Mouse (Mus musculus) olfactory bulb, adult 2 months (tissue): Measurements from ENCODE around the gene Mrtfa. TPM values are rescaled to one million over a fixed set of nuclear protein-coding genes. Genes with fewer than 3 reads are reported as not detected.

Experiments used
- H3K27ac ChIP-seq: fragments of 200-500 bp; 2 replicates; pipeline ENCODE4 v1.5.1; 2012; ENCODE audit warnings: low read depth, low read length; ENCODE audit not compliant: insufficient read depth
- H3K4me1 ChIP-seq: fragments of 200-500 bp; 2 replicates; pipeline ENCODE4 v1.6.1; 2012; ENCODE audit warnings: low read length; ENCODE audit not compliant: control insufficient read depth, insufficient read depth
- H3K4me3 ChIP-seq: fragments of 200-500 bp; 2 replicates; pipeline ENCODE4 v1.5.1; 2012; ENCODE audit warnings: mild to moderate bottlenecking, low read depth, low read length, moderate library complexity; ENCODE audit not compliant: insufficient read depth
- CTCF ChIP-seq: fragments of 200-500 bp; IDR thresholded peaks from 2 replicates; pipeline ENCODE4 v1.5.1; 2012; ENCODE audit warnings: low read depth, mild to moderate bottlenecking, low read length, moderate library complexity; ENCODE audit not compliant: insufficient read depth
- POLR2A ChIP-seq: fragments of 200-500 bp; IDR thresholded peaks from 2 replicates; pipeline ENCODE4 v1.6.1; 2012; ENCODE audit warnings: mild to moderate bottlenecking, low read depth, low read length, moderate library complexity; ENCODE audit not compliant: insufficient read depth
- WGBS: fragments of 180-500 bp; shearing (Covaris S2); methylation state at CpG from one replicate; pipeline ENCODE4 v1.1.7; 2018; 5-methylcytosine and 5-hydroxymethylcytosine counted together
- polyA plus RNA-seq: library from polyadenylated mRNA; stranded (reverse); fragments of >200 nt; gene quantifications from 2 replicates; pipeline ENCODE4 v1.2.4, GENCODE M21; 2012; ENCODE audit warnings: low replicate concordance; ENCODE audit not compliant: missing spikeins, insufficient read depth, insufficient read length

Gene Mrtfa
- polyA plus RNA-seq, 1 experiment: not detected

DNA sequence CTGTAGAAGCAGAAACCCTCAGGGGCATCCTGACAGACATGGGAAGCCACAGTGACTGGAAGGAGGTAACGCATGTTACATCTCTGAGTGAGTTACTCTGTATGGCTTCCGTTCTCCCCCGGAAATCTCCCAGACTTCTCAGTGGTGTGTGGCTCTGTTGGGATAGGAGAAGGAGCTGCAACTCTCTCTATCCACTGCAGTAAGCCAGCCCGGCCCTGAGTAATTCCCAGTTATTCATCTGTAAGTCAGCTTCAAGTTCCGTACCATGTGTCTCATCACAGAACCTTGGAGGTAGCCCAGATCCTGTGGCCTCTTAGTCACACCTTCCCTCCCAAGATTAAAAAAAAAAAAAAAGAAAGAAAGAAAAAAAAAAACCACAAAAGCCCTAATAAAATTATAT, 1.8 kb upstream of the Mrtfa start:
- H3K4me3 ChIP-seq: no peak overlapping the region
- H3K4me1 ChIP-seq: no peaks in the 10 kb centered on the region
- 83% methylated on average over 5 of the region's 5 CpGs for WGBS
- no peak for TF ChIP-seq CTCF
- TF ChIP-seq POLR2A: no peak
- H3K27ac ChIP-seq: no peak overlapping the region

DNA sequence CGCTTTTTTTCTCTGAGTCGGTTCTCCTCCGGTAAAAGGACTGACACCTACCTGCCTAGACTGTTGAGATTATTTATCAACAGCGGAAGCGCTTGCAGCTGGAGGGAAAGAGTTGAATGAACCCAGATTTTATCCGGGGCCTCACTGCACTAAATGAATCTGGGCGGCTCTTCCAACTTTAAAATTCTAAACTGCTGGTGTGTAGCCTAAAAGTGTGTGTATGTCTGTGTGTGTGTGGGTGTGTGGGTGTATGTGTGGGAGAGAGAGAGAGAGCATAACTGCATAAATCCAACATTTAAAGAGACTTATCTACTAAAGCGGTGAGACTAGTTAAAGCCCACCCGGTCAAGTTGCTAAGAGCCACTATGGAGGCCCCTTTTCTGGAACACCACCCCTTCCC, 746 bp upstream of the Mrtfa start:
- Histone ChIP-seq H3K27ac (peak overlapping the region; percentile 70), H3K4me1 (peaks cover 4% of the 10 kb centered on the region; the same call in 1 of the 2 replicates), H3K4me3 (peak overlapping the region; percentile 64)
- WGBS: 13% methylated on average over 9 of the region's 9 CpGs
- TF ChIP-seq CTCF (no peak), POLR2A (no peak; the same call in 1 of the 2 replicates)

DNA sequence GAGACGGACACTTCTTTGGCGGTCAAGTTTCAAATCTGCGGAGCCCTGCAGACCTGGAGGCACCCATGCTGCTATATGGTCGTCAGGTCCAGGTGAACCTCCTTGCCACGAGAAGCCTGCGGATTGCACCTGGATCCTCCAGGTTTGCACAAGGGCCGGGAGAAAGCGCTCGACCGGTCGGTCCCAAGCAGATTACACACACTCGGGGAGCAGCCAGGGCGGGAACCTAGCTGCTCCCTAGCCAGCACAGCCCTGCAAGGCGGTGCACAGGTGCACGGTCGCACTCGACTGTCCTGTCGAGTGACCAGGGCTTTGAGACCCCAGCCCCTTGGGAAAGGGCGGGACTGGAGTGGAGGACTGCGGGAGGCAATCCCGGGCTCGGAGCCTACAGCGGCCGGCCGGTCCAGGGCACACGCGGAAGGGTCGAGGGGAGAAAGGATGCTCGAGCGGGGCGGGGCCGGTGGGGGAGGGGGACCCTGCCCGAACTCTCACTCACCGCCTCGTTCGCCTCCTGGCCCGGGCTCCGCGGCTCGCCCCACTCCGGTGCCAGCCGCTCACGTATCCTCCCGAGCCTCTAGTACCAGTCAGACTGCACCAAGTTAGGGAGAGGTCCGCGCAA, 437 bp downstream of the Mrtfa start:
- H3K4me1 ChIP-seq: peaks cover 8% of the 10 kb centered on the region; the same call in 1 of the 2 replicates
- WGBS: under 1% methylated on average over 46 of the region's 46 CpGs
- TF ChIP-seq CTCF (no peak), POLR2A (no peak)
- peak overlapping the region; percentile 82 for H3K4me3 ChIP-seq
- no peak overlapping the region for H3K27ac ChIP-seq

DNA sequence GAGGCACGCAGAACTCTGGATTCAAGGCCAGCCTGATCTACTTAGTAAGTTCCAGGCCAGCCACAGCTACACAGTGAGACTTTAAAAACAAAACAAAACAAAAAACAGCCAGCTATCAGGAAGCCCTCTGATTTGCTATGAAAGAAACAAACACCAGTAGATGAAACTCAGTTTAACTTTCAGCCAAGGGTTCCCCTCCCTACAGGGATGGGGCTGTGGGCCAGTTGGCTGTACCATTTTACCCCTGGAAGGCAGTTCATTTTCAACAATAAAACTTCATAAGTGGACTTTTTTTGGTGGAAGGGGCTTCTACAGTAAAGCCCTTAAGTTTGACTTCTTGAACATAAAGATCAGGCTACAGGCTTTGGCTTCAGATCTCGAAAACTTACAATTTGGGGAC, 1.5 kb downstream of the Mrtfa start:
- no peak for TF ChIP-seq POLR2A
- no peak for TF ChIP-seq CTCF
- no peak overlapping the region for H3K4me3 ChIP-seq
- H3K27ac ChIP-seq: no peak overlapping the region
- H3K4me1 ChIP-seq: peaks cover 8% of the 10 kb centered on the region; the same call in 1 of the 2 replicates
- 81% methylated on average over 2 of the region's 2 CpGs for WGBS

DNA sequence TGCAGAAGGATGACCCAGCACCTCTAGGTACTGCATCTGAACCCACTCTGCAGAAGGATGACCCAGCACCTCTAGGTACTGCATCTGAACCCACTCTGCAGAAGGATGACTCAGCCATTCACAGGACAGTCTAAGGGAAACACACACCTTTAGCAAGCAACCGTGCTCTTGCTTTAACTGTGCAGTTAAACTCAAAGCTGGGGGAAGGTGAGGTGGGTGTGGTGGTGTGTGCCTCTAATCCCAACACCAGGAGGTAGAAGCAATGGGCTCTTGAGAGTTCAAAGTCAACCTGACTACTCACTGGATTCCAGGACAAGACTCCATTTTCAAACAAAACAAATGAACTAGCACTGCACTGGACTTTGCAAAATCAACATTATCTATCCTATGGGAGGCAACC, 5.6 kb downstream of the Mrtfa start:
- WGBS: 69% methylated on average over 1 of the region's 1 CpGs
- TF ChIP-seq POLR2A: no peak
- TF ChIP-seq CTCF: no peak
- H3K27ac ChIP-seq: no peak overlapping the region
- peaks cover 13% of the 10 kb centered on the region; the same call in 1 of the 2 replicates for H3K4me1 ChIP-seq
- H3K4me3 ChIP-seq: no peak overlapping the region

DNA sequence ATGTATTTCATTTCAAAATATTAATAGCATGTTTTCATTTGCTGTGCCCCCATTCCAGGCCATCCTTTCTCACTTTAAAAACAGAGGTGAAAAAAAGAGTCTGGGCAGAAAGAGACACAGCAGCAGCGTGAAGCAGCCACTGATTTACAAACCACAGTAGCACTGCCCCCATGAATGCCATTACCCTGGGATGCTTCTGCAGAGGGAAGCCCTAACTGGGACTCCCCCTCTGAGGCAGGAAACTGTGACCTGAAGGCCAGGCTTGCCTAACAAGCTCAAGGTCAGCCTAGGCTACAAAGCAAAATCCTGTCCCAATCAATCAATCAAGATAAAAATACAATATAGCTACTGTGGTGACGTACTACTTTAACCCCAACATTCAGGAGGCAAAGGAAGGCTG, 9.3 kb downstream of the Mrtfa start:
- Histone ChIP-seq H3K4me3 (no peak overlapping the region), H3K4me1 (peaks cover 19% of the 10 kb centered on the region), H3K27ac (no peak overlapping the region)
- WGBS: 49% methylated on average over 2 of the region's 2 CpGs
- TF ChIP-seq POLR2A: no peak
- no peak for TF ChIP-seq CTCF

DNA sequence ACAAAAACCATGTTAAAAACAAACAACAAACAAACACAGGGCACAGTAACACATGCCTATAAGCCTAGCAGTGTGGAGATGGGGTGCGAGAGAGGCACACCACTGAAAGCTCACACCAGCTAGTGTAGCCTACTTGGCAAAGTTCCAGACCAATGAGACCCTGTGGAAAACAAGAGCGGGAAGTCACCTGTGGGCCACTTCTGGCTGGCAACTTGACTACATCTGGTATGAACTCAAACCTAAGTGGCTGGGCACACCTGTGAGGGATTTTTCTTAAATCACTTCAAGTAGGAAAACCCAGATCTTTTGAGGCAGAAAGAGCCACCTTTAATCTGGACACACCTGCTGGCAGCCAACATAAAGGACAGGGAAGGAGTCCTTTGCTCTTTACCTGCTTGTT, 11.0 kb downstream of the Mrtfa start:
- no peak overlapping the region for H3K27ac ChIP-seq
- peaks cover 22% of the 10 kb centered on the region for H3K4me1 ChIP-seq
- TF ChIP-seq CTCF: no peak
- TF ChIP-seq POLR2A: no peak
- WGBS: 85% methylated on average over 2 of the region's 2 CpGs
- H3K4me3 ChIP-seq: no peak overlapping the region

DNA sequence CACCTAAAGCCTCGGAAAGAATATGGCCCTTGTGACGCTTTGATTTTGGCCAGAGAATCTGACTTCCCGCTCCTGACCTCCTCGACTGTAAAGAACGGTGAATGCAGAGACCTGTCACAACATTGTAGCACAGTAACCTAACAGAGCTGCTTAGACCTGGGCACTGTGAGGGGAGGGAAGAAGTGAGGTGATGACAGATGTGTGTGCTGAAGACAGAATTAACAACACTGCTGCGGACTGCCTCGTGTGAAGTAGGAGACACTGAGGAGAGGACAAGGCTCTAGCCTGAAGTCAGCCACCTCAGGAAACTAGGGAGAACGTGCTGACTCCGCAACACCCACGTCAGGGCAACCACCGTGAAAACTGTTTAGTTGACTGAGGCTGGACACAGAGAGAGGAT, 11.9 kb downstream of the Mrtfa start:
- 67% methylated on average over 11 of the region's 11 CpGs for WGBS
- peaks cover 23% of the 10 kb centered on the region for H3K4me1 ChIP-seq
- no peak overlapping the region for H3K27ac ChIP-seq
- no peak for TF ChIP-seq POLR2A
- TF ChIP-seq CTCF: no peak
- H3K4me3 ChIP-seq: no peak overlapping the region

DNA sequence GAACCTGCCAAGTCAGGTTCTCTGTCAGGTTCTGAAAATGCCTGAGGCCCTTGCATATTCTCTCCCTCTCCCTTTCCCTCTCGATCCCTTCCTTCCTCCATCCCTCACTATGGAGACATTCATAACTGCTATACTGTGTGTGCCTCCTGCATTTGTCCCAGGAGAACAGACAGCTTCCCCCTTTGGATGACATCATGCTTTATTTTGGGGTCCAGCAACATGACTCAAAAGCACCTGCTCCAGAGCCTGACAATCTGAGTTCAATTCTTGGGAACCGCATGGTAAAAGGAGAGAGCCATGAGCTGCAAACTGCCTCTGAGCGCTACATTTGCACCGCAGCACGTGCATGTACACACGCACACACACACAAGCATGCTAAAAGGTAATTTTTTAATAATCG, 12.7 kb downstream of the Mrtfa start:
- Histone ChIP-seq H3K4me1 (peaks cover 23% of the 10 kb centered on the region), H3K4me3 (no peak overlapping the region), H3K27ac (peak overlapping the region; percentile 71; the same call in 1 of the 2 replicates)
- TF ChIP-seq CTCF (no peak), POLR2A (no peak)
- 58% methylated on average over 7 of the region's 7 CpGs for WGBS

DNA sequence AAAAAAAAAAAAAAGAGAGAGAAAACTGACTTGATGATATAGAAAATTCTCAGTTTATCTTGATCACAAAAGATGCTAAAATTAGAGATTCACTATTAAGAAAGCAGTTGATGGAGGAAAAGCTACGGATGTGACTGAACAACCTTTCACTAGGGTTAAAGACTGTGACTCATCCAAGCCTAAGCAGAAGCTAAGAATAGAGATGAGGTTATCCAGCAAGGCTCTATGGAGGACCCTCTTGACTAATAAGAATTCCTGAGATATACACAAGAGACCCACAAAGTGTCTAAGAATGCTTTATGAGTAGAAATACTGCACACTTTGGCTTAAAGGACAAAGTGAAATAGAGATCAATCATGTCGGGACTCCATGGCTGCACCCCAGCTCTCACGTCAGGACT, 14.9 kb downstream of the Mrtfa start:
- 71% methylated on average over 3 of the region's 3 CpGs for WGBS
- TF ChIP-seq CTCF: no peak
- Histone ChIP-seq H3K27ac (0 out of 2 replicates have a peak overlapping the region, but pooled peaks have one; percentile 33), H3K4me3 (no peak overlapping the region), H3K4me1 (peaks cover 20% of the 10 kb centered on the region)
